Mouse (Mus musculus): ENCODE data around the gene Adamts17.

Adamts17 gene

DNA sequence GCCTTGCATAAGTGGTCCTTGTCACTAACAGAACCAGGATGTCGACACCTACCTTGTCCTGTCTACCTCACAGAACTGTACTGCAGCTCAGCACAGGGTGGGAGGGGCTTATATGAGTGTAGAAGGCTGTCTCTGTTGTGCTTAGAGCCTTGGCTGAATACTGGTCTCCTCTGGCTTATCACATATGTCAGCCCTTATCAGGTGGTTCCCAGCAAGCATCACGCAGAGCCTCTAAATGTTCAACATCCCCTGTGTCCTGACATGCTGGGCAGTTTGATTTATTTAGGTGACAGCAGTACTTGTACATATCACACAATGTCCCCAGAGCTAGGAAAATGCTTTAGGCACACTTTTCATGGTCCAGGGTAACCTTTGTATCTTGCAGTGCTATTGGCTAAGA is 191.7 kb downstream of the Adamts17 start:
- no peak for DNase-seq (ENCODE audit: low read depth, low spot score)

- DNase-seq (ENCODE audit: low read depth, low spot score): no peak
These were observed 193.1 kb downstream of the Adamts17 start for GRCm38 (mm10) chr7:67032616-67033015.

GRCm38 (mm10) chr7:67034369-67034768 is 194.8 kb downstream of the Adamts17 start:
- DNase-seq (ENCODE audit: low read depth, low spot score): no peak

DNA sequence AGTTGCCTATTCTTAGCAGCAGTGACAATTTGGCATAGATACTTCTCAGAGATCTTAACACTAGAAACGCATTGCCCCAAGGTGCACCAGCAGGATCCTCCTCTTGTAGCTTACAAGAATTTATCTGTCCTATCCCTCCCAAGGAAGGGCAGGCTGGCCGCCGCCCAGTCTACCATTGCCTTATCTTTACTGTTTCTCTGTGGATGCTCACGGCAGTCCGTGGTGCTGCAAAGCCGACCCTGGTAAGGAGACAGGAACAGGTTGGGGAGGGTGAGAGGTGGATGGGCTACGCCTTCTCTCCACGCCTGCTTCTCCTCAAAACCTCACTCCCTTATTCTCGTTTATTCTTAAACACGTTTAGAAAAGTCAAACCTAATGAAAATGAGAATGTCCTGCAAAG is 195.7 kb downstream of the Adamts17 start:
- DNase-seq (ENCODE audit: low read depth, low spot score): no peak

GRCm38 (mm10) chr7:67035661-67036060 is 196.1 kb downstream of the Adamts17 start:
- DNase-seq (ENCODE audit: low read depth, low spot score): no peak

GRCm38 (mm10) chr7:67036502-67037485 is 197.3 kb downstream of the Adamts17 start:
- no peak for DNase-seq (ENCODE audit: low read depth, low spot score)

DNA sequence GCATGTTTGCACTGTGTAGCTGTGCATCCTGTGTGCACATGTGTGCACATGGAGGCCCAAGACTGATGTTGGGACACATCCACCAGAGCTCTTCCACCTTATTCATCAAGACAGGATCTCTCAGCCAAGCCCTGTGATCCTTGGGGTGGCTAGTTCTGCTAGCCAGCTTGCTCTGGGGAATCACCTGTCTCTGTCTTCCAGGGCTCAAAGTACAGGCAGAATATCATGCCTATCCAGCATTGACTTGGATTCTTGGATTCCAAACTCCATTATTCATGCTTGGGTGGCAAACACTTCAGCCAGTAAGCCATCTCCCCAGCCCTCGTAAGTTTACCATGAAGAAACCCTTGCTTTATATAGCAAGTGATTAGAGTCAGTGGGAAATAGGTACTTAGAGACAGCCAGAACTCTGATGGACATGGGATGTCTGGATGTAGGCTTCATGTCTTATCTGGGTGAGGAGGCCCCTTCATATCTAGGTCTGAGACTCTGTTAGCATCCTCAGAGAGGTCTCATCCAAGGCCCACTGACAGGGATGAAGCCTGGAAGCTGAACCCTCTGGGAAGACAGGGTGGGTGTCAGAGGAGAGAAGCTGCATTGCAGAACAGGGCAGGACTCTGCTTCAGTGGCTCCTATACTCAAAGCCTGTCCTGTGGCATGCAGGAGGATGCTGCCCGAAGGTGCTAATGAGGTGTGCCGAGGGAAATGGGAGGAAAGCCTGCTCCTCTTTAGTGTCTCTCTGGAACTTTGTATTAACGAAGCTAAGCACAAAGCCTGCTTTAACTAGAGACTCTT is 198.4 kb downstream of the Adamts17 start:
- no peak for DNase-seq (ENCODE audit: low read depth, low spot score)

GRCm38 (mm10) chr7:67039143-67039542 is 199.6 kb downstream of the Adamts17 start:
- DNase-seq (ENCODE audit: low read depth, low spot score): no peak

GRCm38 (mm10) chr7:67039861-67040260 is 200.3 kb downstream of the Adamts17 start:
- DNase-seq (ENCODE audit: low read depth, low spot score): no peak

DNA sequence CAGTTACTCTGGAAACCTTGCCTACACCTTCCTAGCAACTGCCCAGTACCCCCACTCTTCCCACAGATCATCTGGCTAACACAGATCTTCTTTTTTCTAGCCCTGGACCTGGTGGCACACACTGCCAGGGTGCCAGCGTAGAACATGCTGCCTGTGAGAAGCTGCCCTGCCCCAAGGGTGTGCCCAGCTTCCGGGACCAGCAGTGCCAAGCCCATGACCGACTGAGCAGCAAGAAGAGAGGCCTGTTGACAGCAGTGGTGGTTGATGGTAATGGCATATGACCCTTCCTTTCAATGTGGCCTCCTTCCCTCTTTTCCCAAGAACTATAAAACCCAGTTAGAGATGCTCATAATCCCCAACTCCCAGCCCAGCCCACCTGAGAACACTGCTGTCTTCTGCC is 202.2 kb downstream of the Adamts17 start:
- DNase-seq (ENCODE audit: low read depth, low spot score): no peak

- DNase-seq (ENCODE audit: low read depth, low spot score): no peak
These were observed 204.7 kb downstream of the Adamts17 start for GRCm38 (mm10) chr7:67044121-67044817.

DNA sequence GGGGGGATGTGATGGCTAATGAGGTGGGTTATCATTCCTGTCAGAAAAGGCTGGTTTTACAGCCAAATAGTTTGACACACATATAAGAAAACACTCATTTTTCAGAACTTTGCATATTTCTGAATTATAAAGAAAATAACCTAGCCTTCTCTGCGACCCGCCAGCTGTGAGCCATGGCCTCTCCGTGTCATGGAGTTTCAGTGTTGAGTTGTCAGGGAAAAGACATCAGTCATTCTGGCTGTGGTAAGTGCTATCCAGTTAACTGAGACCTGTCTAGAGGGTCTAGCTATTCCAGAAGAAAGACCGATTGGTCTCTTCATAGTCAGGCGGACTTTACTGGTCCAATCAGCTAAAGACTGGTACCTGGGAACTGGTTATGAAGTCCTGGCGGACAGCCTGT is 205.7 kb downstream of the Adamts17 start:
- DNase-seq (ENCODE audit: low read depth, low spot score): no peak

DNA sequence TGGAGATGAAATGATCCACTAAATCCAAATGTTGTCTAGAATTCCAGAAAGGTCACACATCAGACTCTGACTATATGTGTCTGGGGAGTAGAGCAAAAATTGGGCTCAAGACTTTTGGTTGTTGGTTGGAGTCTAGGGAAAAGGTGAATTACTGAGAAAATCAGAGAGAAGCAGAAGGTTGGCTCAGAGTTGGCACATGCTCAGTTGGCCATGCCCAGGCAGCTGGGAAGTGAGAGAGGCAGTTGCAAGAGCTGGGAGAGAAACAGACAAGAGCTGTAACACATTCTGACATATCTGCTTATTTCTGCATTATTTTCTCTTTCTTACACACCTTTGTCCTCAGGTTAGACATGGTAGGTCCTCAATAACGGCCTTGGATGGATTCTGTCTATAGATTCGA is 209.7 kb downstream of the Adamts17 start:
- DNase-seq (ENCODE audit: low read depth, low spot score): no peak

- DNase-seq (ENCODE audit: low read depth, low spot score): no peak
These were observed 210.9 kb downstream of the Adamts17 start for GRCm38 (mm10) chr7:67050424-67050823.

- DNase-seq (ENCODE audit: low read depth, low spot score): no peak
These were observed 211.7 kb downstream of the Adamts17 start for GRCm38 (mm10) chr7:67051089-67051718.

GRCm38 (mm10) chr7:67054876-67055275 is 215.3 kb downstream of the Adamts17 start:
- no peak for DNase-seq (ENCODE audit: low read depth, low spot score)

- DNase-seq (ENCODE audit: low read depth, low spot score): no peak
These were observed 216.0 kb downstream of the Adamts17 start for GRCm38 (mm10) chr7:67055510-67055909.

DNA sequence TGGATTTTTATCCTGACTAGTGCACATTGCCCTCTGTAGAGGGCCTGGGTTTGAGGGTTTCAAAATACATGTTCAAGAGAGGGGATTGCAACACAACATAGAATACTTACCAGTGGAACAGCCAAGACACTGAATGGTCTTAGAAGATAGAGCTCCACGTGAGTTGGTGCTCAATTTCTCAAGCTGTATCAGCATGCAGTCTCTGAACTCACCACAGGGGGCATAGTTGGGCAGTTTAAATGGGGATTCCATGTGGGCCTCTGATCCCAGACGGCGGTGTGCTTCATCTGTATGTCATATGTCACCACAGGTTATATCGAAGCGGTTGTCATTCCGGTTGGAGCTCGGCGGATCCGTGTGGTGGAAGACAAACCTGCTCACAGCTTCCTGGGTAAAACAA is 222.2 kb downstream of the Adamts17 start:
- DNase-seq (ENCODE audit: low read depth, low spot score): peak; percentile 63

GRCm38 (mm10) chr7:67062571-67062970 is 223.0 kb downstream of the Adamts17 start:
- DNase-seq (ENCODE audit: low read depth, low spot score): no peak

DNA sequence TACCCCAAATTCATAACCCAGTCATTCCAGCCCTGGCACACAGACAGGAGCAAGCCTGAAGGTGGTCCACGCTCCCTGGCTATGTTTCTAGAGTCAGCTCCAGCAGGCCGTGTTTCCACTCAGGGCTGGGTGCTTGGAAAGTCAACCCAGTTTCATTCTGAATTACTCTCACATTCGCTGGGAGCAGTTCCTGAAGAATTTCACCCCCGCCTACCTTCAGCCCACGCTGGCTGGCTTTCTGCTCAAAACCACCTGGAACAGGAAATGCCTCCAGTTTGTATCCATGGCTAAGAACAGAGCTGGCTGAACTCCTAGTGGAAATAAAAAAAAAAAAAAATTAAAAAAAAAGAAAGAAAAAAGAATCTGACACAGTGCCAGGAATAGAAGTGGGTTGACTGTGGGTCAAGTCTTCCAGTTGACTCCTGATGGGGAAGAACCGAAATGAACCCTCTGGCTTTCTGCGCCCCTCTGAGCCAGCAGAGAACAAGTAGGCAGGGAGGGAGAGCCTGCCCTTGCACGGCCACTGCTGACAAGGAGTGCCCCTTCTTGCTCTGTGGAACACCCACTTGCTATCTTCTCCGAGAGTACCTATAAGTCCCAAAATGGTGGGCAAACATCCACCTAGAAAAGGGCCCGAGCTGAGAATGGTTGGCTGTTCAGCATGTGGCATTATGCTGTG is 225.2 kb downstream of the Adamts17 start:
- DNase-seq (ENCODE audit: low read depth, low spot score): no peak

DNA sequence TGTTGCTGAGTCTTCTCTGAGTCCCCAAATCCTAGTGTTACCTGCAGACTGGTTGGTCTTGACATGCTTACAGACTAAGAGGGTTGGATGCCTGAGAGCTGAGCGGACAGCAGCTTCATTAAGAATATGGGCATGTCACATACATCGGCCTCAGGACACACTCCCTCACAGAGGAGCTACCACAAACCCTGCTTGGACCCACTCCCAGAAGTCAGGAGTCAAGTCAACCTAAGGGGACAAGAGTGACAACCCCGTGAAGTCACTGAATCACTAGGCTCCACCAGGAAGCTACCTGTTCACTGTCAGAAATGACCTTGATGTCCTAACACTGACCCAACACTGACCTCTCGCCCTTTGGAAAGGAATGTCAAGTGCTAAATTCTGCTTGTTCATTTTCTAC is 226.1 kb downstream of the Adamts17 start:
- DNase-seq (ENCODE audit: low read depth, low spot score): no peak
